Mouse (Mus musculus) C2C12 (cell line): ENCODE data around the gene Rtp2.

Experiments
- CTCF ChIP-seq: IDR thresholded peaks from one replicate; pipeline ENCODE4 v1.5.1; 2011; ENCODE audit not compliant: control insufficient read depth, insufficient read depth, insufficient read length
- MAX ChIP-seq: IDR thresholded peaks from one replicate; pipeline ENCODE4 v1.6.1; 2011; ENCODE audit warnings: mild to moderate bottlenecking, control low read depth
- MYOD1 ChIP-seq: IDR thresholded peaks from one replicate; pipeline ENCODE4 v1.6.1; 2011; ENCODE audit warnings: low read depth; ENCODE audit not compliant: control insufficient read depth, insufficient read length

DNA sequence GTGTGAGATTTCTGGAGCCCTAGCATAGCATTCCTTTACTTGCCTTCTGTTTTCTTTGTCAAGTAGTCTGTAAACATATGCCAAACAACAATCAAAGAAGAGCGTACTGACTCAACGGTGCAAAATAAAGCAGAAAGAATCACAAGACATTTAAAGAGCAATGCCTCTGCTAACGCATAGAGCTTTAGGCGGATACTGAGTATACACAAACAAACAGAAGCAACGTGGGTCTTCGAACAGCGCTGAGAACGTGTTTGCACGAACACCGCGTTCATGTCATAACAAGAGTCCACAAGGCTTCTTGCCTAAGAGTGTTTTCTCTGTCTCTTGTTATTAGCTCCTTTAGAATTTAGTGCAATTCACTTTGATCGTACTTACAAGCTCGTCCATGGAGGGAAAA lies 19.5 kb downstream of the Rtp2 start:
- no peak for TF ChIP-seq MAX
- TF ChIP-seq CTCF = no peak
- no peak for TF ChIP-seq MYOD1
